Mouse (Mus musculus) liver, postnatal 0 days (tissue): Measurements from ENCODE around the gene Car11.

ENCODE experiments used
- CTCF ChIP-seq: sonication (generic); IDR thresholded peaks from 2 replicates; pipeline ENCODE4 v1.5.1; 2016; ENCODE audit warnings: antibody characterized with exemption, low read depth
- EP300 ChIP-seq: IDR thresholded peaks from 2 replicates; pipeline ENCODE4 v1.6.1; 2016; ENCODE audit warnings: antibody characterized with exemption, low read depth, mild to moderate bottlenecking

DNA sequence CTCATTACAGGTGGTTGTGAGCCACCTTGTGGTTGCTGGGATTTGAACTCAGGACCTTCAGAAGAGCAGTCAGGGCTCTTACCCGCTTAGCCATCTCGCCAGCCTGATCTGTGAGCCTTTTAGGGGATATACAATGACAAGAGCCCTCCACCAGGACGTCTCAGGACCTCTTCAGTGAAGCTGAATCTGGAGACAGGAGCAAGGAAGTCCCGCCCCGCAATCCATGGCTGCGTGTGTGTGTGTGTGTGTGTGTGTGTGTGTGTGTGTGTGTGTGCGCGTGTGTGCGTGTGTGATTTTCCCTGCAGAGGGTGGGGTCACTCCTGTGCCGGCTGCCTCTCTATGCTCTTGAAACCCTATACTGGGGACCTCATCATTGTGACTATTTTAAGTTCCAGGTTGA is 40.2 kb downstream of the Car11 start:
- no peak for TF ChIP-seq CTCF
- TF ChIP-seq EP300, result no peak
